Mouse (Mus musculus) neutrophil, adult 83 days (primary cell): ENCODE data around the gene Tex13c1. TPM values are rescaled to one million over a fixed set of nuclear protein-coding genes. Genes with fewer than 3 reads are reported as not detected.

Source experiments
- total RNA-seq, 2 experiments: library from RNA; stranded (reverse); gene quantifications; one replicate each; pipeline ENCODE4 v1.2.4; 2023

The Tex13c1 gene
- not detected for total RNA-seq

GRCm38 (mm10) chrX:43590860-43591259 lies at the start of gene Tex13c1:
Gene Tex13c1 (plus strand): TSS chrX:43591160.

Other genes starting within 250 kb of the Tex13c1 start
- gene Tenm1, start 162.0 kb upstream of the Tex13c1 start, total RNA-seq, result not detected